Mouse (Mus musculus): ENCODE results near the gene Slc27a2. TPM values are rescaled to one million over a fixed set of nuclear protein-coding genes. Genes with fewer than 3 reads are reported as not detected.
A peak's percentile ranks its signal among the peaks of the same experiment; 100 is the strongest.

The Slc27a2 gene
- polyA plus RNA-seq, 1 experiment from 2014 or later = 3.6 TPM

GRCm38 (mm10) chr2:126572163-126572562 is 20.0 kb downstream of the Slc27a2 start:
- 84% methylated on average over 1 of the region's 1 CpGs for WGBS
- 0 out of 2 replicates have a peak, but pooled peaks cover 4% of the 10 kb centered on the region for H3K9me3 ChIP-seq (replicated peaks)
- H3K4me2 ChIP-seq (replicated peaks) = no peak overlapping the region
- H3K4me3 ChIP-seq = no peak overlapping the region
- H3K27me3 ChIP-seq = no peaks in the 10 kb centered on the region
- H3K9ac ChIP-seq = no peak overlapping the region
- H3K36me3 ChIP-seq = no peaks in the 10 kb centered on the region
- no peaks in the 10 kb centered on the region for H3K4me1 ChIP-seq
- no peak for ATAC-seq (ENCODE audit: low FRiP score)
- H3K27ac ChIP-seq = no peak overlapping the region

GRCm38 (mm10) chr2:126572747-126573146 is 20.5 kb downstream of the Slc27a2 start:
- Histone ChIP-seq H3K9ac (no peak overlapping the region), H3K4me2 (replicated peaks) (no peak overlapping the region), H3K27ac (no peak overlapping the region), H3K4me1 (no peaks in the 10 kb centered on the region), H3K36me3 (no peaks in the 10 kb centered on the region), H3K4me3 (no peak overlapping the region), H3K9me3 (replicated peaks) (0 out of 2 replicates have a peak, but pooled peaks cover 4% of the 10 kb centered on the region), H3K27me3 (no peaks in the 10 kb centered on the region)
- ATAC-seq (ENCODE audit: low FRiP score) = no peak
- WGBS = 81% methylated on average over 4 of the region's 4 CpGs

GRCm38 (mm10) chr2:126575391-126576176 is 23.4 kb downstream of the Slc27a2 start:
- 0 out of 2 replicates have a peak, but pooled peaks cover 4% of the 10 kb centered on the region for H3K9me3 ChIP-seq (replicated peaks)

GRCm38 (mm10) chr2:126577362-126577761 is 25.2 kb downstream of the Slc27a2 start:
- WGBS = 88% methylated on average over 5 of the region's 5 CpGs
- Histone ChIP-seq H3K36me3 (no peaks in the 10 kb centered on the region), H3K9me3 (replicated peaks) (no peaks in the 10 kb centered on the region), H3K4me3 (no peak overlapping the region), H3K4me1 (no peaks in the 10 kb centered on the region), H3K27me3 (no peaks in the 10 kb centered on the region), H3K27ac (no peak overlapping the region), H3K9ac (no peak overlapping the region), H3K4me2 (replicated peaks) (no peak overlapping the region)
- ATAC-seq (ENCODE audit: low FRiP score) = no peak

More at GRCm38 (mm10) chr2:126575391-126576176, 23.4 kb downstream of the Slc27a2 start:
- Histone ChIP-seq H3K9ac (no peak overlapping the region), H3K4me1 (no peaks in the 10 kb centered on the region), H3K36me3 (no peaks in the 10 kb centered on the region), H3K27ac (no peak overlapping the region), H3K4me2 (replicated peaks) (no peak overlapping the region), H3K4me3 (no peak overlapping the region), H3K27me3 (no peaks in the 10 kb centered on the region)
- 81% methylated on average over 11 of the region's 11 CpGs for WGBS
- no peak for ATAC-seq (ENCODE audit: low FRiP score)

- Histone ChIP-seq H3K9me3 (replicated peaks) (no peaks in the 10 kb centered on the region), H3K4me3 (no peak overlapping the region), H3K4me2 (replicated peaks) (no peak overlapping the region), H3K27me3 (no peaks in the 10 kb centered on the region), H3K9ac (no peak overlapping the region), H3K4me1 (no peaks in the 10 kb centered on the region), H3K36me3 (no peaks in the 10 kb centered on the region), H3K27ac (no peak overlapping the region)
- ATAC-seq (ENCODE audit: low FRiP score) = no peak
- 97% methylated on average over 1 of the region's 1 CpGs for WGBS
These were observed 27.1 kb downstream of the Slc27a2 start for GRCm38 (mm10) chr2:126579282-126579681.

GRCm38 (mm10) chr2:126583960-126584359 is 31.8 kb downstream of the Slc27a2 start:
- no peaks in the 10 kb centered on the region for H3K9me3 ChIP-seq (replicated peaks)
- H3K36me3 ChIP-seq = no peaks in the 10 kb centered on the region
- 75% methylated on average over 6 of the region's 6 CpGs for whole genome bisulfite sequencing
- no peak overlapping the region for H3K9ac ChIP-seq
- no peak overlapping the region for H3K4me3 ChIP-seq
- H3K27ac ChIP-seq = no peak overlapping the region
- ATAC-seq (ENCODE audit: low FRiP score) = no peak
- H3K27me3 ChIP-seq = no peaks in the 10 kb centered on the region
- no peak overlapping the region for H3K4me2 ChIP-seq (replicated peaks)
- H3K4me1 ChIP-seq = no peaks in the 10 kb centered on the region

GRCm38 (mm10) chr2:126584621-126585369 is 32.6 kb downstream of the Slc27a2 start:
- Histone ChIP-seq H3K4me2 (replicated peaks) (no peak overlapping the region), H3K9ac (no peak overlapping the region), H3K36me3 (no peaks in the 10 kb centered on the region), H3K4me3 (no peak overlapping the region), H3K27ac (no peak overlapping the region), H3K27me3 (no peaks in the 10 kb centered on the region), H3K4me1 (no peaks in the 10 kb centered on the region), H3K9me3 (replicated peaks) (no peaks in the 10 kb centered on the region)
- ATAC-seq (ENCODE audit: low FRiP score) = no peak
- 81% methylated on average over 8 of the region's 8 CpGs for WGBS

- no peaks in the 10 kb centered on the region for H3K27me3 ChIP-seq
- no peaks in the 10 kb centered on the region for H3K4me1 ChIP-seq
- 84% methylated on average over 3 of the region's 3 CpGs for WGBS
- no peaks in the 10 kb centered on the region for H3K9me3 ChIP-seq (replicated peaks)
- no peak overlapping the region for H3K4me3 ChIP-seq
- H3K36me3 ChIP-seq = no peaks in the 10 kb centered on the region
- no peak overlapping the region for H3K27ac ChIP-seq
- H3K9ac ChIP-seq = no peak overlapping the region
- no peak for ATAC-seq (ENCODE audit: low FRiP score)
- no peak overlapping the region for H3K4me2 ChIP-seq (replicated peaks)
These were observed 35.3 kb downstream of the Slc27a2 start for GRCm38 (mm10) chr2:126587468-126587867.

GRCm38 (mm10) chr2:126591304-126591703 is 39.1 kb downstream of the Slc27a2 start:
- no peaks in the 10 kb centered on the region for H3K36me3 ChIP-seq
- H3K9me3 ChIP-seq (replicated peaks) = no peaks in the 10 kb centered on the region
- no peak overlapping the region for H3K27ac ChIP-seq
- no peak overlapping the region for H3K4me3 ChIP-seq
- H3K4me2 ChIP-seq (replicated peaks) = no peak overlapping the region
- H3K27me3 ChIP-seq = no peaks in the 10 kb centered on the region
- H3K4me1 ChIP-seq = no peaks in the 10 kb centered on the region
- no peak for ATAC-seq (ENCODE audit: low FRiP score)
- H3K9ac ChIP-seq = no peak overlapping the region
- 93% methylated on average over 4 of the region's 4 CpGs for WGBS

- H3K9ac ChIP-seq = no peak overlapping the region; the same call in 1 of the 2 replicates
- no peak overlapping the region for H3K27ac ChIP-seq
These were observed 41.8 kb downstream of the Slc27a2 start for GRCm38 (mm10) chr2:126593831-126594610.

GRCm38 (mm10) chr2:126596347-126597072 is 44.3 kb downstream of the Slc27a2 start:
- Histone ChIP-seq H3K36me3 (no peaks in the 10 kb centered on the region), H3K4me2 (replicated peaks) (no peak overlapping the region), H3K4me3 (no peak overlapping the region), H3K4me1 (no peaks in the 10 kb centered on the region), H3K27me3 (no peaks in the 10 kb centered on the region), H3K9me3 (replicated peaks) (no peaks in the 10 kb centered on the region), H3K27ac (no peak overlapping the region), H3K9ac (no peak overlapping the region)
- 89% methylated on average over 7 of the region's 7 CpGs for WGBS
- no peak for ATAC-seq (ENCODE audit: low FRiP score)

More at GRCm38 (mm10) chr2:126593831-126594610, 41.8 kb downstream of the Slc27a2 start:
- Histone ChIP-seq H3K36me3 (no peaks in the 10 kb centered on the region), H3K9me3 (replicated peaks) (no peaks in the 10 kb centered on the region), H3K4me2 (replicated peaks) (peak overlapping the region; percentile 56), H3K4me1 (no peaks in the 10 kb centered on the region), H3K4me3 (peak overlapping the region; percentile 19), H3K27me3 (no peaks in the 10 kb centered on the region)
- 0 out of 2 replicates have a peak, but pooled peaks have one; percentile 26 for ATAC-seq (ENCODE audit: low FRiP score)
- 39% methylated on average over 26 of the region's 26 CpGs for WGBS
